Mouse (Mus musculus) liver, postnatal 0 days (tissue): ENCODE data around the gene 9330159F19Rik.

Source experiments
- CTCF ChIP-seq: sonication (generic); IDR thresholded peaks from 2 replicates; pipeline ENCODE4 v1.5.1; 2016; ENCODE audit warnings: antibody characterized with exemption, low read depth
- EP300 ChIP-seq: IDR thresholded peaks from 2 replicates; pipeline ENCODE4 v1.6.1; 2016; ENCODE audit warnings: antibody characterized with exemption, low read depth, mild to moderate bottlenecking

- TF ChIP-seq CTCF (no peak), EP300 (no peak)
These were observed 14.6 kb upstream of the 9330159F19Rik start for GRCm38 (mm10) chr10:29196811-29197210.
